ENCODE assay signal across 12 mouse cellular contexts in the genomic region with DNA sequence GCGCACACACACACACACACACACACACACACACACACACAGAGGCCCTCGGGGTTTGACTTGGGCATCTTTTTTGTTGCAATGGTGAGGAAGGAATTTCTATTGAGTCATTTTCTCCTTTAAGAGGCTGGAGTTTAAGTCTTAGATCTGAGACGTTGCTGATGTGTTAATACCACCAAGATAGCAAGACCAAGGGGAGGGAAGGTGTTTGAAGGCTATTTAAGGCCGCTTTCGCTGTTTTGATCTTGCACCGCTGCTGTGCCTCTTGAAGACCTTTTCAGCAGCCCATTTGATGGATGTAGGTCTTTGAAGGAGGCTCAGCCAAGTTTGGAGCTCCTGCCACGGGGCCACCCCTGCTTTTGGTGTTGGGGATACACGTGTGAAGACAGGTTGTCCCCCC. TPM values are rescaled to one million over a fixed set of nuclear protein-coding genes. Genes with fewer than 3 reads are reported as not detected.
DNase-seq lines count a peak whose midpoint lies in the region; ATAC-seq and TF ChIP-seq lines count a peak whose summit lies in the region.
"Had no signal": no experiment of that assay in that cellular context is flagged by ENCODE, and none has a peak within 500 bp of the region (broad histone marks: within the 10 kb centered on the region; RNA-seq: fewer than 3 reads in every experiment).

No protein-coding gene starts in this region.

- WGBS in lung, embryonic 14.5 days: 33% methylated on average over 8 of the region's 8 CpGs
- WGBS in forebrain, embryonic 12.5 days: 21% methylated on average over 8 of the region's 8 CpGs
- WGBS in limb, embryonic 11.5 days: 16% methylated on average over 8 of the region's 8 CpGs
- WGBS in neural tube, embryonic 12.5 days: 20% methylated on average over 8 of the region's 8 CpGs

- peaks cover 24% of the 10 kb centered on the region for H3K4me1 ChIP-seq in lung, embryonic 14.5 days (ENCODE audit: insufficient read depth)
- peaks cover 86% of the 10 kb centered on the region for H3K4me1 ChIP-seq in forebrain, embryonic 12.5 days
- peaks cover 61% of the 10 kb centered on the region for H3K4me1 ChIP-seq in limb, embryonic 11.5 days (ENCODE audit: control insufficient read depth, insufficient read depth, low read length)
- peaks cover 84% of the 10 kb centered on the region for H3K4me1 ChIP-seq in neural tube, embryonic 12.5 days
- H3K4me1 ChIP-seq: liver, embryonic 15.5 days had no signal

- no peak overlapping the region for H3K9ac ChIP-seq in lung, embryonic 14.5 days
- H3K9ac ChIP-seq in forebrain, embryonic 12.5 days: peak overlapping the region; percentile 47; the same call in 1 of the 2 replicates
- H3K9ac ChIP-seq in limb, embryonic 11.5 days (ENCODE audit: low read length): no peak overlapping the region
- H3K9ac ChIP-seq in neural tube, embryonic 12.5 days: peak overlapping the region; percentile 33; the same call in 1 of the 2 replicates
- H3K9ac ChIP-seq: liver, embryonic 15.5 days had no signal

- H3K4me2 ChIP-seq in lung, embryonic 14.5 days: peak overlapping the region; percentile 33; the same call in 1 of the 2 replicates
- H3K4me2 ChIP-seq in forebrain, embryonic 12.5 days: peak overlapping the region; percentile 88
- peak overlapping the region; percentile 30; the same call in 1 of the 2 replicates for H3K4me2 ChIP-seq in limb, embryonic 11.5 days (ENCODE audit: low read depth, severe bottlenecking)
- peak overlapping the region; percentile 93 for H3K4me2 ChIP-seq in neural tube, embryonic 12.5 days (replicated peaks)
- H3K4me2 ChIP-seq: liver, embryonic 15.5 days had no signal

- H3K9me3 ChIP-seq in lung, embryonic 14.5 days (ENCODE audit: low read depth, low read length): no peaks in the 10 kb centered on the region
- H3K9me3 ChIP-seq in forebrain, embryonic 12.5 days: no peaks in the 10 kb centered on the region
- H3K9me3 ChIP-seq in limb, embryonic 11.5 days (ENCODE audit: control insufficient read depth, low read length): no peaks in the 10 kb centered on the region
- no peaks in the 10 kb centered on the region for H3K9me3 ChIP-seq in neural tube, embryonic 12.5 days
- H3K9me3 ChIP-seq: liver, embryonic 15.5 days had no signal

- no peaks in the 10 kb centered on the region for H3K27me3 ChIP-seq in lung, embryonic 14.5 days (ENCODE audit: insufficient read depth, low read length)
- H3K27me3 ChIP-seq in forebrain, embryonic 12.5 days: peaks cover 6% of the 10 kb centered on the region; the same call in 1 of the 2 replicates
- no peaks in the 10 kb centered on the region for H3K27me3 ChIP-seq in limb, embryonic 11.5 days (ENCODE audit: control insufficient read depth, insufficient read depth, low read length)
- H3K27me3 ChIP-seq in neural tube, embryonic 12.5 days (replicated peaks): no peaks in the 10 kb centered on the region

- no peak overlapping the region for H3K27ac ChIP-seq in lung, embryonic 14.5 days (ENCODE audit: low read depth)
- H3K27ac ChIP-seq in forebrain, embryonic 12.5 days: peak overlapping the region; percentile 63; the same call in 1 of the 2 replicates
- no peak overlapping the region for H3K27ac ChIP-seq in limb, embryonic 11.5 days (replicated peaks; ENCODE audit: low read depth, low read length)
- no peak overlapping the region for H3K27ac ChIP-seq in neural tube, embryonic 12.5 days
- H3K27ac ChIP-seq: liver, embryonic 15.5 days had no signal

- H3K36me3 ChIP-seq in lung, embryonic 14.5 days (ENCODE audit: insufficient read depth): peaks cover 74% of the 10 kb centered on the region
- H3K36me3 ChIP-seq in forebrain, embryonic 12.5 days (replicated peaks): peaks cover 36% of the 10 kb centered on the region
- peaks cover 9% of the 10 kb centered on the region; the same call in 1 of the 2 replicates for H3K36me3 ChIP-seq in limb, embryonic 11.5 days (ENCODE audit: control insufficient read depth, insufficient read depth, low read length)
- peaks cover 21% of the 10 kb centered on the region for H3K36me3 ChIP-seq in neural tube, embryonic 12.5 days
- H3K36me3 ChIP-seq: liver, embryonic 15.5 days had no signal

- no peak for DNase-seq in lung, embryonic 14.5 days
- DNase-seq in lung, postnatal 10 days: no peak
- DNase-seq in limb, embryonic 11.5 days (ENCODE audit: low spot score): peak; percentile 25
- no peak for DNase-seq in left cerebral cortex, adult 8-10 months (ENCODE audit: low spot score in 2 of 2)
- DNase-seq in right cerebral cortex, postnatal 25 days: no peak
- DNase-seq: adrenal gland, postnatal 10 days; cerebellum, adult 18-20 months; kidney, adult 8-10 months had no signal

- TF ChIP-seq CTCF in lung, embryonic 14.5 days (IDR thresholded peaks at IDR 0.05; ENCODE audit: low read depth): no peak

- no peak overlapping the region for H3K4me3 ChIP-seq in lung, embryonic 14.5 days (ENCODE audit: low read depth, low read length)
- H3K4me3 ChIP-seq in forebrain, embryonic 12.5 days (replicated peaks): peak overlapping the region; percentile 92
- no peak overlapping the region; the same call in 1 of the 2 replicates for H3K4me3 ChIP-seq in limb, embryonic 11.5 days (ENCODE audit: low read depth, low read length)
- no peak overlapping the region for H3K4me3 ChIP-seq in neural tube, embryonic 12.5 days
- H3K4me3 ChIP-seq: liver, embryonic 15.5 days had no signal

- ATAC-seq in lung, embryonic 14.5 days (ENCODE audit: insufficient read depth): no peak
- no peak for ATAC-seq in forebrain, embryonic 12.5 days (ENCODE audit: low FRiP score)
- ATAC-seq in limb, embryonic 11.5 days (ENCODE audit: insufficient number of reproducible peaks, low FRiP score, low TSS enrichment, low read depth): no peak
- no peak for ATAC-seq in neural tube, embryonic 12.5 days (ENCODE audit: low FRiP score, low read depth)
- no peak for ATAC-seq in megakaryocyte-erythroid progenitor cell, adult 5-6 weeks (replicated peaks; ENCODE audit: low FRiP score, low TSS enrichment, poor library complexity, severe bottlenecking)

RNA-seq across cellular contexts. Expression of a gene that starts 7.9 kb away (rescaled TPM):
- polyA plus RNA-seq in lung, embryonic 14.5 days (2014; fragmentation: Nextera tagmentation; extraction: Ambion mirVana): 13.0 and 15.5 TPM in 2 replicates
- 14.8 and 17.4 TPM in 2 replicates for polyA plus RNA-seq in forebrain, embryonic 12.5 days (2016; fragmentation: Nextera tagmentation; extraction: Ambion mirVana)
- polyA plus RNA-seq in limb, embryonic 11.5 days (2014; fragmentation: Nextera tagmentation; extraction: Ambion mirVana): 15.4 and 15.8 TPM in 2 replicates
- polyA plus RNA-seq in neural tube, embryonic 12.5 days (2016; fragmentation: Nextera tagmentation; extraction: Ambion mirVana): 13.6 and 15.4 TPM in 2 replicates
- total RNA-seq in megakaryocyte-erythroid progenitor cell, adult 5-6 weeks (2014; fragmentation: Nextera tagmentation): 1.3 and 5.7 TPM in 2 replicates
- 0.38 and 2.0 TPM in 2 replicates for total RNA-seq in megakaryocyte-erythroid progenitor cell, adult 5-6 weeks (2017)
- 10 to 100 TPM; 36.3 to 40.8 (median 38.0) TPM for total RNA-seq in left cerebral cortex, adult 8-10 months (2022)

Comparison
In these comparisons a context has a peak if more than half of its experiments do, and no peak if none do; other contexts are left out.
1. H3K4me2 ChIP-seq: peak in every context shown above with its lines; median percentile 93 in neural tube, embryonic 12.5 days; 88 in forebrain, embryonic 12.5 days; 33 in lung, embryonic 14.5 days; 30 in limb, embryonic 11.5 days.
2. H3K9ac ChIP-seq: peak in forebrain, embryonic 12.5 days (single experiment) and neural tube, embryonic 12.5 days (single experiment); none in lung, embryonic 14.5 days (single experiment) and limb, embryonic 11.5 days (single experiment).